Mouse (Mus musculus): ENCODE measurements around the gene Tnnt3.
A peak's percentile ranks its signal among the peaks of the same experiment; 100 is the strongest.

The Tnnt3 gene

GRCm38 (mm10) chr7:142498575-142498974 is at the start of gene Tnnt3:
TSS of gene Tnnt3 (plus strand) at chr7:142498836.
- no peak for DNase-seq

DNA sequence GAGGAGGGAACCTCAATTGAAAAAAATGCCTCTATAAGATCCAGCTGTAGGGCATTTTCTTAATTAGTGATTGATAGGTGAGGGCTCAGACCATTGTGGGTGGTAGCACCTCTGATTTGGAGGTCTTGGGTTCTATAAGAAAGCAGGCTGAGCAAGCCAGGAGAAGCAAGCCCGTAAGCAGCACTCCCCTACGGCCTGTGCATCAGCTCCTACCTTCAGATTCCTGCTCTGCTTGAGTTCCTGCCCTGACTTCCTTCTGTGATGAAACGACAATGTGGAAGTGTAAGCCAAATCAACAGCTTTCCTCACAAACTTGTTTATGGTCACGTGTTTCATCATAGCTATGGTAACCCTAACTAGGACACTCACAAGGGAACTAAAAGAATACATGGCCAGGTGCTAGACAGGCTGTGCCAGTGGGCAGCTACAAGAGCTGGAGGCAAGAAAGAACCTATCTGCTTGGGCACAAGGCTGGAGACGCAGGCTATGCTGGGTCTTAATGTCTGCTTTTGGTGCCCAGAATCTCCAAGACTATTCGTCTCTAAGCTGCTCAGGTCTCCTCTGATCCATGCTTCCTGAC is 49.5 kb upstream of the Tnnt3 start:
- DNase-seq: no peak

- DNase-seq: no peak
These were observed 43.9 kb upstream of the Tnnt3 start for GRCm38 (mm10) chr7:142454706-142455105.

- DNase-seq: no peak
These were observed 43.4 kb upstream of the Tnnt3 start for GRCm38 (mm10) chr7:142455251-142455650.

GRCm38 (mm10) chr7:142456806-142457205 is 41.8 kb upstream of the Tnnt3 start:
- DNase-seq: no peak

- DNase-seq: no peak
These were observed 41.3 kb upstream of the Tnnt3 start for GRCm38 (mm10) chr7:142457227-142457811.

- no peak for DNase-seq
These were observed 40.6 kb upstream of the Tnnt3 start for GRCm38 (mm10) chr7:142458026-142458425.

- DNase-seq: no peak
These were observed 39.8 kb upstream of the Tnnt3 start for GRCm38 (mm10) chr7:142458676-142459298.

DNA sequence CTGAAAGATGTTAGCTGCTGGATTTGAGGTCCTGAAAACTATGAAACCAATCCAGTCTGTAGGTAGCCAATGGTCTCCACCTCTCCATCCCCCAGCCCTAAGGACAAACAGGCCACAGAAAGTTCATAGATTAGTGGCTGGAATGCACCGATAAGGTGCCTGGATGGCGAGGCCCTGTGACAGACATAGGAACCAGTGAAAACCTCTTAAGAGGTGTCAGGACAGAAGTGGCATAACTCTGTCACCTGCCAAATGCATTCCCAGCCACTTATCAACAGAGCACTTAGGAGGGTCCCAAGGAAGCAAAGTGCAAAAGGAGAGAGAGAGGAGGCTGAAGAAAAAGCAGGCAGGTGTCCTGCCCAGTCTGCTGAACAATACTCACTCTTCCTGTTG is 39.3 kb upstream of the Tnnt3 start:
- DNase-seq: no peak

DNA sequence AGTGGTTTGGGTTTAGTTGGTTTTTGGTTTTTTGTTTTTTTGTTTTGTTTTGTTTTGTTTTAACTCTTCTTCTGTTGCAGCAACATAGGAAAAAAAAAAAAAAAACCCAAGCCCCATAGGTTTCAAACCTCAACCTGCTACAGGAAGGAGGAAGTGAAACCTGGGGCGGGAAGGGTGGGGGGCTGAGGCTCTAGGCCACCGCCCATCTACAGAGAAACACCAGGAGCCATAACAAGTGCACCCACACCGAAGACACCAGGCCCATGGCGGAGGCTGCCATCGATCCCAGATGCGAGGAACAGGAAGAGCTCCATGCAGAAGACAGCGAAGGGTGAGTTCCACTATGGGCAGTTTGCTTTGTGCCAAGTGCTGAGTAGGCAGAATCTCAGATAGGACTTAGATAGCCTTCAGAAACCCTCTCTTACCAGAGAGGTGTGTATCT is 38.0 kb upstream of the Tnnt3 start, which contains the start of gene Lsp1:
Lsp1 (plus strand) TSS at position 174 of the 442 bp plus-strand sequence.
- DNase-seq: no peak

- DNase-seq: no peak
These were observed 37.2 kb upstream of the Tnnt3 start for GRCm38 (mm10) chr7:142461446-142461845.

GRCm38 (mm10) chr7:142462190-142462589 is 36.4 kb upstream of the Tnnt3 start:
- no peak for DNase-seq

DNA sequence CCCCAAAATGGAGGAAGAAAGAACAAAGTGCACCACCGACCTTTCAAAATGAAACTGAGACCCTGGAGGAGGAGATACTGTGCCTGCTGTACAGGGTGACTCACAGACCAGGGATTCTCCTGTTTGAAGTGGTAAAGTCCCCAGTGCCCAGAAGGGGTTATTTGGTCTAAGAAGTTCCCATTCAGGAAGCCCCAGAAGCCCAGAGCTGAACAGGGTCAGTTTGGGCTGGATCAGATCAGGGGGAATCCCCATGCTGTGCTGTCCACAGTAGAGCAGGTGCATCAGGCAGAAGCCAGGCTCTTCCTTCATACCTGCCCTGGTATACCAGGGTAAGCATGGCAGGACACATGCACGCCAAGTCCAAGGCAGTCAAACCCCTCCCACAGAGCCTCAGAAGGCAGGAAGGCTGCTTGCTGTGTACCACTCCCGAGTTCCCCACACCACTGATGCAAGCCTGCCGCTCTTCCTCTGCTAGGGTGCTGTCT is 36.0 kb upstream of the Tnnt3 start:
- DNase-seq: no peak

DNA sequence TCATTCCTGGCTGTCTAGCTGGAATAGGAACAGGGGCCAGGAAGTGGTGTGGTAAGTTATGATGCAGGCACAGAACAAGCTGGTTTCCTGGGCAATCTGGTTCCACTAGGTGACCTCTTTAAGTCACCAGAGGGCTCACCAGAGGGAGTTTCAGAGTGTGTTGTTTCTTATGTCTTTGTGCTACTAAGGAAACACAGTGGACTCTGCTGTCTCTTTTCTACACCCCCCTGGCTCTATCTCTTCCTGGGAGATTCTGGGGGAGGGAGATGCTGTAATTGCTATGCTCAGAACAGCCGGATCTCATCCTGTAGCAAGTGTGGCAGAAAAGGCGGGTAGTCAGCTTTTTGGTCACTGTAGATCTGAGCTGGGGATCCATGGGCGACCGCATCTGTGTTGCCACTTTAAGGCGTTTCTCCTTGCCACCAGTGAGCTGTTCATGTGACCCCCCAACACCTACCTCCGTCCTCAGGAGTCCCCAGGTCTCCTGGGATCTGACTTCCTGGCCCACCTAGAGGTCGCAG is 28.4 kb upstream of the Tnnt3 start:
- DNase-seq: no peak

- peak; percentile 21 for DNase-seq
These were observed 27.7 kb upstream of the Tnnt3 start for GRCm38 (mm10) chr7:142470808-142471413.

DNA sequence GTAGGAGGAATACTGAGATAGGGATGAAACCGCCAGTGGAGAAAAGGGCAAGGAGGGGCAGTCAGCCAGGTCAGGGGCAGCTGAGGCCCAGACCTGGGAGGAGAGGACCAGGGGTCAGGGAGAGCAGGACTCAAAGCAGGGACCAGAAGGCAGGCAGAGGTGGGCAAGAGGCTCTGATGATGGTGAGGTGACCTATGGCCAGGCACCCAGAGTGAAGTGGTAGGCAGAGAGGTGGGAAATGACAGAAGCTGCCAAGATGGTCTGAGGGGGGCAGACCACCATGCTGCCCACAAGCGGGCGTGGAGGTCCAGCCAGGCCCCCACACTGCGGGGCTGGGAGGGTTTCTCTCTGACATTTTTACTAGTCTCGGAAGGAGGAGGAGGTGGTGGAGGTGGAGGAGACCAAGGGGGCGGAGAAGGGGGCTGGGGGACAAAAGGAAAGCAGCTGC is 27.2 kb upstream of the Tnnt3 start:
- DNase-seq: no peak

DNA sequence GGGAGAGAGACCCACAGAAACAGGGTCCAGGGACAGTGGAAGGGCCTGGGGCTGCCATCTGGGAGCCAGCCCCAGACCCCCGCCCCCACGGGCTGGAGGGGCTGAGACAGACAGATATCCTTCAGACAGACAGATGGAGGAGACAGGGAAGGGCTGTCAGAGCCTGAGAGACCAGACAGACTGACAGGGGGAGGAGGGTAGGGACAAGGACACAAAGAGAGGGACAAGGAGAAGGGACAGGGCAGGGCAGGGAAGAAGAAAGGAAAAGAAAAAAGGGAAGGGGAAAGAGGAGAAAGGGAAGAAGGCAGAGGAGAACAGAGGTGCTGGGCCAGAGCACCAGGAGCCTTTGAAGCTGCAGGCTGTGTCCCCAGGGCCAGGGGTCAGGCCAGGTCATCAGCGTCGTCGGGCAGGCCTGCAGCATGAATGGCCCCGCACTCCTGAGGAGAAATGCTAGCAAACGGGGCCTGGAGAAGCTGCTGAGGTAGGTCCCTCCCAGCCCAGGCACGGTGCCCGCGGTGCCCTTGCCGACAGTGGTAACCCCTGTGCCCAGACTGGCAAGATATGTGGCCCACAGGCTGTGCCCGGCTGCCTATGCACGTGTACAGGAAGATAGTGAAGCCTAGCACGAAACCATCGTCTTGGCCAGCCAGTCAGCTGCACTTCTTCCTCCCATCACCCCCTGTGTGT is 26.6 kb upstream of the Tnnt3 start:
- DNase-seq: no peak

DNA sequence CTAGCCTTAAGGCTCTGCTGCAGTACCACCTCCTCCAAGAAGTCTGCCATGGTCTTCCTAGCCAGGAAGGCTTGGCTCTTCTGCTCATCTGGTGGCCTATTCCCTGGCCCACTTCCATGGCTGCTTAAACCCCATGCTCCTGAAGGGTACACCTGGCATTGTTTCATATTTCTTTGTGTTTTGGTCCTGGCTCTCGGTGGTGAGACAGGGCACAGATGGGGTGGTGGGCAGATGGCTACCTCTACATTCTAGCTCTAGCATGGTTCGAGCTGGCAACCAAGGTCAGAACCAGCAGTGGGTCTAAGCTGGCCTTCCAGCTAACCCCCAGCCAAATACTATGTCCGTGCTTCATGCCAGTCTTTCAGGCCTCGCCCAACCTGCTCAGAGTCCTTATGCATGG is 25.7 kb upstream of the Tnnt3 start:
- no peak for DNase-seq

- no peak for DNase-seq
These were observed 25.2 kb upstream of the Tnnt3 start for GRCm38 (mm10) chr7:142473476-142473875.

GRCm38 (mm10) chr7:142474799-142475198 is 23.8 kb upstream of the Tnnt3 start:
- DNase-seq: no peak

GRCm38 (mm10) chr7:142475641-142476040 is 23.0 kb upstream of the Tnnt3 start:
- DNase-seq: no peak

DNA sequence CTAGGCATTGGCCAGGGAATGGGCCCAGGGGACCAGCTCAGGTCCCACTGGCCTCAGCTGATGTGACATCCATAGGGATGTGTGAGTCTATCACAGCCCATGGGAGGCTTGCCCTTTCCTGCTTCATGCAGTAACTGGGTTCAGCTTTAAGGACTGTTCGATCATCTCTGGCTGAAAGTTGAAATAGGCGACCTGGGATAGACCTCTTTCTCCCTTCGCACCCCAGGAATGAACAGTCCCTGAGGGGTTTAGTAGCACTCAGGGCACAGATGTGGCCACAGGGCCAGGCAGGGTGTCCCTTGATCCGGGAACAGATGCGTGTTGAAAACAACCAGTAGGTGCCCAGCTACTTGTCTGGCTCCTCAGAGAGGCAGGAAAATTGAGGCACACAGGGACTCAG is 22.4 kb upstream of the Tnnt3 start:
- DNase-seq: no peak

Data from kidney, adult 9 months (tissue).